Mouse (Mus musculus): Measurements from ENCODE around the gene Upb1. TPM values are rescaled to one million over a fixed set of nuclear protein-coding genes. Genes with fewer than 3 reads are reported as not detected.
A peak's percentile ranks its signal among the peaks of the same experiment; 100 is the strongest.
"Not testable (repeated sequence)": the region's sequence is repeated elsewhere in the genome, so short reads cannot be mapped to it uniquely, and the experiment has no call there.

Gene Upb1
- polyA plus RNA-seq, 1 experiment from 2014 or later: 0.88 TPM

- WGBS: 86% methylated on average over 8 of the region's 8 CpGs
- no peaks in the 10 kb centered on the region for H3K4me1 ChIP-seq (replicated peaks)
- no peak overlapping the region for H3K4me2 ChIP-seq (replicated peaks)
- H3K4me3 ChIP-seq (replicated peaks): no peak overlapping the region
- no peaks in the 10 kb centered on the region for H3K27me3 ChIP-seq (replicated peaks)
- ATAC-seq: no peak
- H3K36me3 ChIP-seq: no peaks in the 10 kb centered on the region
- H3K9me3 ChIP-seq: no peaks in the 10 kb centered on the region
- no peak overlapping the region for H3K27ac ChIP-seq
- H3K9ac ChIP-seq: no peak overlapping the region
These were observed 5.0 kb downstream of the Upb1 start for GRCm38 (mm10) chr10:75405916-75406315.

GRCm38 (mm10) chr10:75406755-75407154 lies 5.8 kb downstream of the Upb1 start:
- WGBS: 53% methylated on average over 13 of the region's 13 CpGs
- H3K36me3 ChIP-seq: no peaks in the 10 kb centered on the region
- H3K4me3 ChIP-seq (replicated peaks): no peak overlapping the region
- H3K4me1 ChIP-seq (replicated peaks): 0 out of 2 replicates have a peak, but pooled peaks cover 3% of the 10 kb centered on the region
- no peak overlapping the region for H3K9ac ChIP-seq
- H3K27ac ChIP-seq: no peak overlapping the region
- H3K27me3 ChIP-seq (replicated peaks): no peaks in the 10 kb centered on the region
- ATAC-seq: peak; percentile 62; the same call in 1 of the 2 replicates
- H3K4me2 ChIP-seq (replicated peaks): no peak overlapping the region
- no peaks in the 10 kb centered on the region for H3K9me3 ChIP-seq

DNA sequence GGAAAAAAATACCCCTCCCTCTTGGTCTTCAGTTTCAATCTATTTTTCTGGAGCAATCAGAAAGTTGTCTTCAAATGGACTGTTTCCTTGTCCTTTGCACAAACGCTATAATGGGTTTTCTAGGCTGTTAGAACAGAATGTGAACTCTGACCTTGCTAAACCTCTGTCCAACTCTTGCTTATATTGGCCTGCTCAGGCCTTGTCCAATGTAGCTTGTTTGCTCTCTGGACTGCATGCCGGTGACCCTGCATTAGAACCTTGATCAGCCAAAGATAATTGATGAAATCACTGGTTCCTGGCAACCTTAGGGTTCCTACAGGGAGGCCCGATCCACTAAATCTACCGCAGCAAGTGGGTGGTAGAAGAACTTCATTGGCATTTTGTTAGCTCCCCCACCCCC lies 6.8 kb downstream of the Upb1 start:
- H3K4me1 ChIP-seq (replicated peaks): peaks cover 8% of the 10 kb centered on the region; the same call in 1 of the 2 replicates

GRCm38 (mm10) chr10:75411343-75412113 lies 10.6 kb downstream of the Upb1 start:
- H3K27ac ChIP-seq; H3K9ac ChIP-seq; H3K4me3 ChIP-seq (replicated peaks); H3K36me3 ChIP-seq; H3K27me3 ChIP-seq (replicated peaks); H3K9me3 ChIP-seq: not testable (repeated sequence)
- H3K4me1 ChIP-seq (replicated peaks): peaks cover 12% of the 10 kb centered on the region; the same call in 1 of the 2 replicates
- ATAC-seq: 0 out of 2 replicates have a peak, but pooled peaks have one; percentile 33
- WGBS: 57% methylated on average over 10 of the region's 10 CpGs
- H3K4me2 ChIP-seq (replicated peaks): 0 out of 2 replicates have a peak overlapping the region, but pooled peaks have one; percentile 9

More for the DNA sequence above, 6.8 kb downstream of the Upb1 start:
- Histone ChIP-seq H3K9me3 (no peaks in the 10 kb centered on the region), H3K27ac (no peak overlapping the region), H3K27me3 (replicated peaks) (no peaks in the 10 kb centered on the region), H3K36me3 (no peaks in the 10 kb centered on the region), H3K4me2 (replicated peaks) (no peak overlapping the region), H3K4me3 (replicated peaks) (no peak overlapping the region), H3K9ac (no peak overlapping the region)
- WGBS: 68% methylated on average over 4 of the region's 4 CpGs
- ATAC-seq: no peak

DNA sequence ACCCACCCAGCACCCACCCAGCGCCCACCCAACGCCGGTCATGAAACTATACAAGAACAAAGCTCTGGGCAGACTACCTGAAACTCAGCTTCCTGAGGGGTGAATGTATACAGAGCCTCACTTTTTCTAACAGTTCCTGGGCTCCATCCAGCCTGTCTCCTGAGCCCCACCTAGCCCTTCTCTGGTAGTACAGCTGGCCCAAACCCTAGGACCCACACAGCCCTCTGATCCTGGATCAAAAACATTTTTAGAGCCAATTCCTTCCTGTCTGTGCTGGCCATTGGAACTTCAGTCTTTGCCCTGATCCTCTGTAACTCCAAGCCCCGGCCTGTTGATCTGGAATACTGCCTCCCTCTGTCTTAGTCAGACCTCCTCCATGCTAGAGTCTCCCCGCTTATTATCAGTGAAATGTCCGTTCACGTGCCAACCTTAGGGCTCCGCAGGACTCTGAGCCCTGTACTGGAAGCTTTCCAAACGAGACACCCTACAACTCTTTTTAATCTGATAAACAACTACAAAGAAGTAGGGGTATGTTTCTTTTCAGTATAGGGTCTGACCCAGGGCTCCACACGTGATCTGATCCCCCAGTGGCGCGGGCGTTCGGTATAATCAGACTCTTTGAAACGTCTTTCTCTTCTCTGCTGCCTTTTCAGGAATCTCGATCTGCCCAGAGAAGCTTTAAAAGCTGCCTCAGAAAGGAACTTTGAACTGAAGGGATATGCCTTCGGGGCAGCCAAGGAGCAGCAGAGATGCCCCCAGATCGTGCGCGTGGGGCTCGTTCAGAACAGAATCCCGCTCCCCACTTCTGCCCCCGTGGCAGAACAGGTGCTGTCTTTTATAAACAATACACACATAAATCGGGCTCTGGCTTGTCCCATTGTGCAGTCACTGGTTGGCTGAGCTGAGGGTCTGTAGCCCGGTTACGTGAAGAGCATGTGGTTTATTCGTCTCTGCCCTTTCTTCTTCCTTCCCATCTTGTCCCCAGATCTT lies 11.5 kb downstream of the Upb1 start:
- Histone ChIP-seq H3K27ac (no peak overlapping the region), H3K36me3 (no peaks in the 10 kb centered on the region), H3K9ac (no peak overlapping the region), H3K27me3 (replicated peaks) (no peaks in the 10 kb centered on the region), H3K4me3 (replicated peaks) (no peak overlapping the region), H3K4me2 (replicated peaks) (peak overlapping the region; percentile 33; the same call in 1 of the 2 replicates), H3K9me3 (no peaks in the 10 kb centered on the region), H3K4me1 (replicated peaks) (peaks cover 12% of the 10 kb centered on the region; the same call in 1 of the 2 replicates)
- 48% methylated on average over 27 of the region's 27 CpGs for whole genome bisulfite sequencing
- peak; percentile 80 for ATAC-seq

DNA sequence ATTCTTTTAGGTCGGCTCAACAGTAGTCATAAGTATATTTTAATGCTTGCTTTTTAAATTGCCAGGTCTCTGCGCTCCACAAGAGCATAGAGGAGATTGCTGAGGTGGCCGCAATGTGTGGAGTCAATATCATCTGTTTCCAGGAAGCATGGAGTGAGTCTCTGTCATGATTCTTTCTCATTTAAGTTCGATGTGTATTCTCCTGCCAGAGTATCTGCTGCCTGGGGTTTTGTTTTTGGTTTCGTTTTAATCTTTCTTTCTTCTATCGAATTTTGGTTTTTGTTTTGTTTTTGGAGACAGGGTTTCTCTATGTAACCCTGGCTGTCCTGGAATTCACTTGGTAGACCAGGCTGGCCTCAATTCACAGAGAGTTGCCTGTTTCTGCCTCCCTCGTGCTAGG lies 14.0 kb downstream of the Upb1 start:
- Histone ChIP-seq H3K4me1 (replicated peaks) (peaks cover 12% of the 10 kb centered on the region; the same call in 1 of the 2 replicates), H3K27ac (no peak overlapping the region), H3K9me3 (no peaks in the 10 kb centered on the region), H3K4me2 (replicated peaks) (no peak overlapping the region), H3K27me3 (replicated peaks) (no peaks in the 10 kb centered on the region), H3K36me3 (no peaks in the 10 kb centered on the region), H3K9ac (no peak overlapping the region), H3K4me3 (replicated peaks) (no peak overlapping the region)
- no peak for ATAC-seq
- 85% methylated on average over 7 of the region's 7 CpGs for WGBS

DNA sequence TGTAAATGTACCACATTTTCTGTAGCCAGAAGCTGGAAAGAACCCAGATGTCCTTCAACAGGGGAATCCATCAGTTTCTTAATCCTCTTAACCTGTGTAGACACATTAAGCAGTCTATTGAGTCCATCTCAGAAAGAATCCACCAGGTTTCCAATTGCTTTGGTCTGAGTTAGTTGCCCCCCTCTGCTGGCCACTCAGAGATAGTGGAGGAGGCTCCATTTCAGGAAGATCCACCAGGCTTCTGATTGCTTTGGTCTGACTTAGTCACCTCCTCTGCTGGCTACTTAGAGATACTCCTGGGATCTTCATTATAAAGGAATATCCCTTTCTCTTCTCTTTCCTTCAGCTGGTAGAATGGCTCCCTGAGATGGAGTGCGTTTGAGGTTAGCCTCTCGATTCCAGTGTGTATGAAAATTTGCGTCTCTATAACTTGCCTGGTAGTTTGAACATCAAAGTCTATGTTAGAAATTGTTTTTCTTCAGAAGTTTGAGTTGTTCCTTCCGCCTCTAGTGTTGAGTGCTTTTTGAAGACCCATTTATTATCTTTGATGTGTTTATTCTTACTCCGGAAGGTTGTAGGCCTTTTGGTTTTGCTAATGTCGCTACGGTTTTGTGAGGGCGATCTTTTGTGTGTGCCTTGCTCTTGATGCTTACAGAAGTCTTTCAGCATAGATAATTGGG lies 16.6 kb downstream of the Upb1 start:
- no peak overlapping the region for H3K4me2 ChIP-seq (replicated peaks)
- no peak overlapping the region for H3K4me3 ChIP-seq (replicated peaks)
- H3K9ac ChIP-seq: no peak overlapping the region
- 71% methylated on average over 8 of the region's 8 CpGs for WGBS
- no peaks in the 10 kb centered on the region for H3K9me3 ChIP-seq
- H3K4me1 ChIP-seq (replicated peaks): peaks cover 7% of the 10 kb centered on the region; the same call in 1 of the 2 replicates
- H3K27ac ChIP-seq: no peak overlapping the region
- H3K27me3 ChIP-seq (replicated peaks): no peaks in the 10 kb centered on the region
- H3K36me3 ChIP-seq: no peaks in the 10 kb centered on the region
- ATAC-seq: no peak

GRCm38 (mm10) chr10:75418747-75419146 lies 17.8 kb downstream of the Upb1 start:
- no peak overlapping the region for H3K4me3 ChIP-seq (replicated peaks)
- ATAC-seq: no peak
- H3K4me2 ChIP-seq (replicated peaks): no peak overlapping the region
- H3K4me1 ChIP-seq (replicated peaks): no peaks in the 10 kb centered on the region
- H3K9me3 ChIP-seq: no peaks in the 10 kb centered on the region
- H3K36me3 ChIP-seq: no peaks in the 10 kb centered on the region
- H3K27ac ChIP-seq: no peak overlapping the region
- H3K9ac ChIP-seq: no peak overlapping the region
- WGBS: 68% methylated on average over 4 of the region's 4 CpGs
- no peaks in the 10 kb centered on the region for H3K27me3 ChIP-seq (replicated peaks)

GRCm38 (mm10) chr10:75424498-75424901 lies 23.6 kb downstream of the Upb1 start:
- no peaks in the 10 kb centered on the region for H3K4me1 ChIP-seq (replicated peaks)
- H3K4me2 ChIP-seq (replicated peaks): no peak overlapping the region
- no peak overlapping the region for H3K27ac ChIP-seq
- no peak for ATAC-seq
- no peaks in the 10 kb centered on the region for H3K9me3 ChIP-seq
- 68% methylated on average over 10 of the region's 10 CpGs for WGBS
- H3K27me3 ChIP-seq (replicated peaks): no peaks in the 10 kb centered on the region
- H3K4me3 ChIP-seq (replicated peaks): no peak overlapping the region
- no peaks in the 10 kb centered on the region for H3K36me3 ChIP-seq
- no peak overlapping the region for H3K9ac ChIP-seq

GRCm38 (mm10) chr10:75428049-75429003 lies 27.4 kb downstream of the Upb1 start:
- Histone ChIP-seq H3K27ac (no peak overlapping the region; the same call in 1 of the 2 replicates), H3K27me3 (replicated peaks) (no peaks in the 10 kb centered on the region), H3K9ac (no peak overlapping the region), H3K9me3 (no peaks in the 10 kb centered on the region), H3K4me3 (replicated peaks) (no peak overlapping the region), H3K4me2 (replicated peaks) (peak overlapping the region; percentile 51), H3K4me1 (replicated peaks) (no peaks in the 10 kb centered on the region), H3K36me3 (no peaks in the 10 kb centered on the region)
- 78% methylated on average over 13 of the region's 13 CpGs for WGBS
- ATAC-seq: peak; percentile 34

DNA sequence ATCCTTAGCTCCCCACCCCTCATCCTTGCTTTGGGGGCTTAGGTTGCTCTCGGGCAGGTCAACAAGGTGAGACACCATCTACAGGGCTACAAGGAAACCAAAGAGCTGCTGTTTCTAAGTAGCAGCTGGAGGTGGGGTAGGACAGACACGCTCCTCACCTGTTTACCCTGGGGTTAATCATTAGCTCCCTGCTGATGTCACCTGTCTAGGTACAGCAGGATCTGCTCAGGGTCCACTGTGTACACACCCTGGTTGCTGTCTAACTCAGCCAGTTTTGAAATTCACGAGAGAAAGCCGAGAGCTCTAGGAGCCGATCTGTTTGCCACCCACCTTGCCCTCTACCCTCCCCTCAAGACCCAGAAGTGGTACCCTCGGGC lies 28.1 kb downstream of the Upb1 start:
- Histone ChIP-seq H3K27ac (peak overlapping the region; percentile 72), H3K4me2 (replicated peaks) (peak overlapping the region; percentile 51), H3K27me3 (replicated peaks) (no peaks in the 10 kb centered on the region), H3K4me3 (replicated peaks) (0 out of 2 replicates have a peak overlapping the region, but pooled peaks have one; percentile 9), H3K36me3 (no peaks in the 10 kb centered on the region), H3K9me3 (no peaks in the 10 kb centered on the region), H3K9ac (no peak overlapping the region), H3K4me1 (replicated peaks) (no peaks in the 10 kb centered on the region)
- ATAC-seq: peak; percentile 100
- WGBS: 53% methylated on average over 6 of the region's 6 CpGs

Measured in intestine, embryonic 15.5 days (tissue).